8 mouse cellular contexts compared by ENCODE assay signal in the genomic region with DNA sequence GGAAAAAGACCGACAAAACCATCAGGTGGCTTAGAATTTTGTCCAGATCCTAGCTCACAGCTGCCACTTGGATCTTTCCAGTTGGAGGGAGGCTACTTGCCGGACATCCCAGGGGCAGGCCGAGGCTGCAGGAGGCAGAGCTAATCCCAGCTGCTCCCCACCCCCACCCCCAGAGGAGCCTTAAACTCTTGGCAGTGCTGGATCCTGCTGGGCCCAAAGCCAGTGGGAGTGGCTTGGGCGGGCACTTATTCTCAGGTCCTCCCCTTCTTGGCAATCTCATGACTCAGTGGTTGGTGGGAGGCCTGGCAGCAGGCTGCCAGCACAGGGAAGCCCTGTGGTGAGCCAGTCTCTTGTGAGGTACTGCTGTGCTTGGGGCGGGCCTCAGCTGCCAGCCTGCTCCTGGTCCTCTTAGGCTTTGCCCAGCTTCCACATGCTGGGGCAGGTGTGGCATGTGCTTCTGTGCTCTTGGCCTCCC. TPM values are rescaled to one million over a fixed set of nuclear protein-coding genes. Genes with fewer than 3 reads are reported as not detected.
DNase-seq lines count a peak whose midpoint lies in the region; ATAC-seq and TF ChIP-seq lines count a peak whose summit lies in the region.
"Had no signal": no experiment of that assay in that cellular context is flagged by ENCODE, and none has a peak within 500 bp of the region (broad histone marks: within the 10 kb centered on the region; RNA-seq: fewer than 3 reads in every experiment).

No protein-coding gene starts in this region.

- no peaks in the 10 kb centered on the region for H3K36me3 ChIP-seq in embryonic facial prominence, embryonic 11.5 days (replicated peaks; ENCODE audit: control insufficient read depth, insufficient read depth, low read depth, low read length)
- H3K36me3 ChIP-seq in intestine, postnatal 0 days (ENCODE audit: control insufficient read depth, insufficient read depth), result 0 out of 2 replicates have a peak, but pooled peaks cover 9% of the 10 kb centered on the region
- H3K36me3 ChIP-seq in midbrain, embryonic 10.5 days, result peaks cover 9% of the 10 kb centered on the region
- no peaks in the 10 kb centered on the region for H3K36me3 ChIP-seq in stomach, embryonic 15.5 days

- peaks cover 8% of the 10 kb centered on the region; the same call in 1 of the 2 replicates for H3K4me1 ChIP-seq in embryonic facial prominence, embryonic 11.5 days (ENCODE audit: control insufficient read depth, insufficient read depth, low read length)
- peaks cover 13% of the 10 kb centered on the region for H3K4me1 ChIP-seq in intestine, postnatal 0 days (replicated peaks; ENCODE audit: control insufficient read depth, insufficient read depth, low read length)
- peaks cover 73% of the 10 kb centered on the region for H3K4me1 ChIP-seq in midbrain, embryonic 10.5 days
- H3K4me1 ChIP-seq in stomach, embryonic 15.5 days, result peaks cover 38% of the 10 kb centered on the region

- intact Hi-C loops in left cerebral cortex, postnatal 4 days (cut with DNase I), result no loop called here

- TF ChIP-seq CTCF in intestine, postnatal 0 days (IDR thresholded peaks at IDR 0.05; ENCODE audit: low read depth), result no peak

- no peaks in the 10 kb centered on the region for H3K27me3 ChIP-seq in embryonic facial prominence, embryonic 11.5 days (ENCODE audit: control insufficient read depth, insufficient read depth, low read length)
- no peaks in the 10 kb centered on the region for H3K27me3 ChIP-seq in intestine, postnatal 0 days (replicated peaks; ENCODE audit: control insufficient read depth, insufficient read depth, low read length)
- H3K27me3 ChIP-seq in midbrain, embryonic 10.5 days (ENCODE audit: low read depth, poor library complexity, severe bottlenecking), result no peaks in the 10 kb centered on the region
- H3K27me3 ChIP-seq in stomach, embryonic 15.5 days (replicated peaks), result no peaks in the 10 kb centered on the region

- H3K4me3 ChIP-seq in embryonic facial prominence, embryonic 11.5 days (ENCODE audit: low read depth, low read length), result no peak overlapping the region
- H3K4me3 ChIP-seq in intestine, postnatal 0 days (ENCODE audit: low read depth, low read length), result no peak overlapping the region
- no peak overlapping the region; the same call in 1 of the 2 replicates for H3K4me3 ChIP-seq in midbrain, embryonic 10.5 days
- H3K4me3 ChIP-seq in stomach, embryonic 15.5 days (replicated peaks), result no peak overlapping the region

- no peak for ATAC-seq in embryonic facial prominence, embryonic 11.5 days (replicated peaks; ENCODE audit: insufficient number of reproducible peaks, low FRiP score, low TSS enrichment, low read depth)
- peak; percentile 61 for ATAC-seq in intestine, postnatal 0 days
- peak; percentile 81 for ATAC-seq in stomach, embryonic 15.5 days (ENCODE audit: insufficient read depth, low FRiP score, low read depth)

- no peak overlapping the region for H3K4me2 ChIP-seq in embryonic facial prominence, embryonic 11.5 days (ENCODE audit: low read depth, low read length)
- no peak overlapping the region for H3K4me2 ChIP-seq in intestine, postnatal 0 days (replicated peaks; ENCODE audit: low read depth)
- H3K4me2 ChIP-seq in stomach, embryonic 15.5 days, result no peak overlapping the region

- H3K9me3 ChIP-seq in embryonic facial prominence, embryonic 11.5 days (replicated peaks; ENCODE audit: control insufficient read depth, low read length), result no peaks in the 10 kb centered on the region
- H3K9me3 ChIP-seq in intestine, postnatal 0 days (ENCODE audit: control insufficient read depth), result no peaks in the 10 kb centered on the region
- H3K9me3 ChIP-seq in midbrain, embryonic 10.5 days (replicated peaks), result no peaks in the 10 kb centered on the region
- H3K9me3 ChIP-seq in stomach, embryonic 15.5 days, result no peaks in the 10 kb centered on the region

- no peak overlapping the region for H3K27ac ChIP-seq in embryonic facial prominence, embryonic 11.5 days (replicated peaks; ENCODE audit: low read depth, low read length)
- H3K27ac ChIP-seq in intestine, postnatal 0 days (ENCODE audit: low read depth, low read length), result no peak overlapping the region
- peak overlapping the region; percentile 67 for H3K27ac ChIP-seq in midbrain, embryonic 10.5 days (replicated peaks)
- H3K27ac ChIP-seq in stomach, embryonic 15.5 days, result peak overlapping the region; percentile 52

- peak; percentile 92 for DNase-seq in adrenal gland, adult 8-10 months
- DNase-seq in embryonic facial prominence, embryonic 11.5 days (ENCODE audit: low spot score), result peak; percentile 31
- DNase-seq in heart, adult 11 months, result peak; percentile 99
- DNase-seq in left cerebral cortex, postnatal 4 days, result peak; percentile 96
- peak; percentile 46 for DNase-seq in midbrain, embryonic 10.5 days (ENCODE audit: low spot score)

- WGBS in embryonic facial prominence, embryonic 11.5 days, result 16% methylated on average over 5 of the region's 5 CpGs
- 21% methylated on average over 5 of the region's 5 CpGs for WGBS in intestine, postnatal 0 days
- WGBS in midbrain, embryonic 10.5 days, result 13% methylated on average over 5 of the region's 5 CpGs
- 19% methylated on average over 5 of the region's 5 CpGs for WGBS in stomach, embryonic 15.5 days

- no peak overlapping the region for H3K9ac ChIP-seq in embryonic facial prominence, embryonic 11.5 days (replicated peaks; ENCODE audit: low read length)
- H3K9ac ChIP-seq in intestine, postnatal 0 days (ENCODE audit: low read depth, low read length), result no peak overlapping the region
- H3K9ac ChIP-seq in stomach, embryonic 15.5 days, result no peak overlapping the region

RNA-seq across cellular contexts. Expression of gene Ralgds, which starts 10.8 kb away (rescaled TPM):
- 10 to 100 TPM; 33.3 to 51.0 (median 38.6) TPM for total RNA-seq in adrenal gland, adult 8-10 months (2022)
- 41.7 and 44.8 TPM in 2 replicates for polyA plus RNA-seq in embryonic facial prominence, embryonic 11.5 days (2014; fragmentation: Nextera tagmentation; extraction: Ambion mirVana)
- 11.5 and 15.6 TPM in 2 replicates for polyA plus RNA-seq in intestine, postnatal 0 days (2015; fragmentation: Nextera tagmentation; extraction: Ambion mirVana)
- 100 to 1,000 TPM; 164 to 176 TPM for total RNA-seq in left cerebral cortex, postnatal 4 days (2021)
- polyA plus RNA-seq in midbrain, embryonic 10.5 days (2016; fragmentation: Nextera tagmentation; extraction: Ambion mirVana), result 31.5 and 45.6 TPM in 2 replicates
- 27.5 and 30.9 TPM in 2 replicates for polyA plus RNA-seq in stomach, embryonic 15.5 days (2015; fragmentation: Nextera tagmentation; extraction: Ambion mirVana)

RNA-seq across cellular contexts. Expression of gene Gm10134, which starts 17.8 kb away (rescaled TPM):
- total RNA-seq in adrenal gland, adult 8-10 months (2022), result 1 to 10 TPM; 3.0 to 5.1 (median 4.7) TPM
- 0.68 TPM in 1 of 2 replicates, not detected in the other for polyA plus RNA-seq in embryonic facial prominence, embryonic 11.5 days (2014; fragmentation: Nextera tagmentation; extraction: Ambion mirVana)
- 6.0 and 8.7 TPM in 2 replicates for polyA plus RNA-seq in intestine, postnatal 0 days (2015; fragmentation: Nextera tagmentation; extraction: Ambion mirVana)
- not detected for total RNA-seq in left cerebral cortex, postnatal 4 days (2021)
- polyA plus RNA-seq in midbrain, embryonic 10.5 days (2016; fragmentation: Nextera tagmentation; extraction: Ambion mirVana), result 0.49 TPM in 1 of 2 replicates, not detected in the other
- 8.5 and 8.8 TPM in 2 replicates for polyA plus RNA-seq in stomach, embryonic 15.5 days (2015; fragmentation: Nextera tagmentation; extraction: Ambion mirVana)
- total RNA-seq: neutrophil, adult 5-6 weeks had no signal

RNA-seq across cellular contexts. Expression of gene Gbgt1, which starts 27.0 kb away (rescaled TPM):
- 10 to 100 TPM in 1 of 4 experiments, 1 to 10 TPM in 3; 4.8 to 12.6 (median 6.7) TPM for total RNA-seq in adrenal gland, adult 8-10 months (2022)
- not detected in 2 replicates for polyA plus RNA-seq in embryonic facial prominence, embryonic 11.5 days (2014; fragmentation: Nextera tagmentation; extraction: Ambion mirVana)
- polyA plus RNA-seq in intestine, postnatal 0 days (2015; fragmentation: Nextera tagmentation; extraction: Ambion mirVana), result 1.1 and 1.6 TPM in 2 replicates
- total RNA-seq in left cerebral cortex, postnatal 4 days (2021), result 1 to 10 TPM; 2.5 to 2.6 TPM
- polyA plus RNA-seq in midbrain, embryonic 10.5 days (2016; fragmentation: Nextera tagmentation; extraction: Ambion mirVana), result not detected in 2 replicates
- polyA plus RNA-seq in stomach, embryonic 15.5 days (2015; fragmentation: Nextera tagmentation; extraction: Ambion mirVana), result 2.7 and 3.2 TPM in 2 replicates
- total RNA-seq: neutrophil, adult 5-6 weeks had no signal

RNA-seq across cellular contexts. Expression of gene Cel, which starts 39.5 kb away (rescaled TPM):
- total RNA-seq in adrenal gland, adult 8-10 months (2022), result not detected
- polyA plus RNA-seq in embryonic facial prominence, embryonic 11.5 days (2014; fragmentation: Nextera tagmentation; extraction: Ambion mirVana), result not detected in 2 replicates
- 5.5 and 7.9 TPM in 2 replicates for polyA plus RNA-seq in intestine, postnatal 0 days (2015; fragmentation: Nextera tagmentation; extraction: Ambion mirVana)
- total RNA-seq in left cerebral cortex, postnatal 4 days (2021), result not detected
- polyA plus RNA-seq in midbrain, embryonic 10.5 days (2016; fragmentation: Nextera tagmentation; extraction: Ambion mirVana), result not detected in 2 replicates
- 412 and 563 TPM in 2 replicates for polyA plus RNA-seq in stomach, embryonic 15.5 days (2015; fragmentation: Nextera tagmentation; extraction: Ambion mirVana)
- total RNA-seq: neutrophil, adult 5-6 weeks had no signal

RNA-seq across cellular contexts. Expression of gene Mrps2, which starts 55.8 kb away (rescaled TPM):
- total RNA-seq in adrenal gland, adult 8-10 months (2022), result 10 to 100 TPM; 39.7 to 52.1 (median 46.1) TPM
- 68.4 and 71.4 TPM in 2 replicates for polyA plus RNA-seq in embryonic facial prominence, embryonic 11.5 days (2014; fragmentation: Nextera tagmentation; extraction: Ambion mirVana)
- 24.5 and 25.1 TPM in 2 replicates for polyA plus RNA-seq in intestine, postnatal 0 days (2015; fragmentation: Nextera tagmentation; extraction: Ambion mirVana)
- total RNA-seq in left cerebral cortex, postnatal 4 days (2021), result 10 to 100 TPM; 38.5 to 39.2 TPM
- polyA plus RNA-seq in midbrain, embryonic 10.5 days (2016; fragmentation: Nextera tagmentation; extraction: Ambion mirVana), result 61.4 and 67.8 TPM in 2 replicates
- 51.8 and 54.6 TPM in 2 replicates for polyA plus RNA-seq in stomach, embryonic 15.5 days (2015; fragmentation: Nextera tagmentation; extraction: Ambion mirVana)

Comparison
In these comparisons a context has a peak if more than half of its experiments do, and no peak if none do; other contexts are left out.
1. DNase-seq: peak in every context shown above with its lines; median percentile 99 in heart, adult 11 months; 96 in left cerebral cortex, postnatal 4 days; 92 in adrenal gland, adult 8-10 months; 46 in midbrain, embryonic 10.5 days; 31 in embryonic facial prominence, embryonic 11.5 days.
2. H3K27ac ChIP-seq: peak in midbrain, embryonic 10.5 days (single experiment) and stomach, embryonic 15.5 days (single experiment); none in embryonic facial prominence, embryonic 11.5 days (single experiment) and intestine, postnatal 0 days (single experiment).